Mouse (Mus musculus) kidney, embryonic 16.5 days (tissue): ENCODE measurements around the gene Clta. TPM values are rescaled to one million over a fixed set of nuclear protein-coding genes. Genes with fewer than 3 reads are reported as not detected.
A peak's percentile ranks its signal among the peaks of the same experiment; 100 is the strongest.

Source experiments
- ATAC-seq: fragments of 200-750 bp; cut with Nextera tagmentation; 2 replicates; pipeline ENCODE4 v1.8.0; 2017; ENCODE audit warnings: moderate TSS enrichment; ENCODE audit not compliant: low FRiP score, low TSS enrichment
- H3K27ac ChIP-seq: fragments of 300-500 bp; sonication (generic); 2 replicates; pipeline ENCODE4 v1.5.1; 2014; ENCODE audit warnings: low read length
- H3K27me3 ChIP-seq: fragments of 300-500 bp; sonication (generic); 2 replicates; pipeline ENCODE4 v1.6.1; 2014; ENCODE audit warnings: low read length, control low read depth, mixed read lengths; ENCODE audit not compliant: insufficient read depth
- H3K36me3 ChIP-seq: fragments of 300-500 bp; sonication (generic); 2 replicates; pipeline ENCODE4 v1.6.1; 2014; ENCODE audit warnings: low read length, control low read depth, mixed read lengths; ENCODE audit not compliant: insufficient read depth
- H3K4me1 ChIP-seq: fragments of 300-500 bp; sonication (generic); 2 replicates; pipeline ENCODE4 v1.6.1; 2014; ENCODE audit warnings: low read length, control low read depth, mixed read lengths; ENCODE audit not compliant: insufficient read depth
- H3K4me2 ChIP-seq: fragments of 300-500 bp; sonication (generic); replicated peaks from 2 replicates; pipeline ENCODE4 v1.6.1; 2014; ENCODE audit warnings: low read depth, low read length
- H3K4me3 ChIP-seq: fragments of 300-500 bp; sonication (generic); 2 replicates; pipeline ENCODE4 v1.5.1; 2014; ENCODE audit warnings: mild to moderate bottlenecking, low read length
- H3K9ac ChIP-seq: fragments of 300-500 bp; sonication (generic); replicated peaks from 2 replicates; pipeline ENCODE4 v1.6.1; 2014; ENCODE audit warnings: low read length
- H3K9me3 ChIP-seq: fragments of 300-500 bp; sonication (generic); 2 replicates; pipeline ENCODE4 v1.6.1; 2016; ENCODE audit warnings: low read length, control low read depth
- WGBS: fragments of 180-500 bp; shearing (Covaris S2); extraction: QIAGEN DNeasy Blood & Tissue Kit; methylation state at CpG from one replicate; pipeline ENCODE4 v1.1.7; 2014; 5-methylcytosine and 5-hydroxymethylcytosine counted together
- polyA plus RNA-seq: library from polyadenylated mRNA; unstranded; fragments of >200 nt; fragmentation: Nextera tagmentation; extraction: Ambion mirVana; gene quantifications from 2 replicates; pipeline ENCODE4 v1.2.1, GENCODE M21; 2015

Clta gene
- polyA plus RNA-seq, 1 experiment from 2014 or later = 232 TPM

DNA sequence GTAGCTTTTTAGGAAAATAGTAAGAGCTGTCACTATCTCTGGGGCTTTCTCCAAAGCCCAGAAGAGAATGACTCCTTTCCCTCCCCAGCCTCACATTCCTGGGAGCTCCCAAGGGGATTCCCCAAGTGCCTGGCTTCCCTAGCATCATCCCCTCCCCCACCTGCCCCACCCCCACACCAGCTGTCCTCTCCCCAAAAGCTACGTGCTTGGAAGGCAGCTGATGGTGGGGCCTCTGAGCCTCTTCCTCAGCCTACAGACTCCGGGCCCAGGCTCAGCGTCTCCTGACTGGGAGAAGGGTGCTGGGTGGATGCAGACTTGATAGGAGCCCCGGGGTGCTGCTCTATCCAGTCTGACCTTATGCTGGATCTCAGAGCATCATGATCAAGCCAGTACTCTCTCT, 34.9 kb upstream of the Clta start:
- peaks cover 40% of the 10 kb centered on the region for H3K4me1 ChIP-seq
- ATAC-seq = 0 out of 2 replicates have a peak, but pooled peaks have one; percentile 12
- H3K9me3 ChIP-seq = no peaks in the 10 kb centered on the region
- WGBS = 21% methylated on average over 4 of the region's 4 CpGs
- 0 out of 2 replicates have a peak overlapping the region, but pooled peaks have one; percentile 24 for H3K27ac ChIP-seq
- H3K4me3 ChIP-seq = no peak overlapping the region
- H3K27me3 ChIP-seq = no peaks in the 10 kb centered on the region
- no peak overlapping the region for H3K9ac ChIP-seq
- no peak overlapping the region for H3K4me2 ChIP-seq
- H3K36me3 ChIP-seq = no peaks in the 10 kb centered on the region

GRCm38 (mm10) chr4:43970393-43971330, 33.6 kb upstream of the Clta start:
- Histone ChIP-seq H3K4me1 (peaks cover 31% of the 10 kb centered on the region), H3K27ac (no peak overlapping the region), H3K4me2 (no peak overlapping the region), H3K27me3 (no peaks in the 10 kb centered on the region), H3K9ac (no peak overlapping the region), H3K36me3 (no peaks in the 10 kb centered on the region), H3K4me3 (no peak overlapping the region), H3K9me3 (no peaks in the 10 kb centered on the region)
- WGBS = 88% methylated on average over 20 of the region's 20 CpGs
- no peak for ATAC-seq

DNA sequence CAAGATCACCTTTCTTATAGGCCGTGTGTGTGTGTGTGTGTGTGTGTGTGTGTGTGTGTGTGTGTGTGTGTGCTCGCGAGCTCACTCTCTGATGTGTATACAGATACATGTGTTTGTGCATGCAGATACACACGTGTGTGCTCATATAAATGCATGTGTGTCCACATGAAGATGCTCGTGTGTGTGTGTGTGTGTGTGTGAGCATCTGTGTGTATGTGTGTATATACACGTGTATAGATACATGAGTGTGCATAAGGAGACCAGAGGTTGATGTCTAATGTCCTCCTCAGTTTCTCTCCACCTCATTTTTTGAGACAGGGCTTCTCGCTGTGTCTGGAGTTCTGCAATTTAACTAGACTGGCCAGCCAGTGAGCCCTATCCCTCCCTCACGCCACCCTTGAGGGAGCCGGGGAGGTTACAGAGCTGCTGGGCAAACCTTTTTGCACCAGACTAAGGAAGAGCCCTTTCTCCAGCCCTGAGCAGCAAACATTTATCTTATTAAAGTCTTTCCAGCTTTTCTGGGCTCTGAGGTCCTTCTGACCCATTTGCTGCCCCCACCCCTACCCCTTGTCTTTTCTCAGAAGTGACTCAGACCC, 32.6 kb upstream of the Clta start:
- WGBS = 53% methylated on average over 9 of the region's 9 CpGs
- H3K9ac ChIP-seq = peak overlapping the region; percentile 24; the same call in 1 of the 2 replicates
- peak overlapping the region; percentile 38 for H3K4me2 ChIP-seq
- peak; percentile 49 for ATAC-seq
- 0 out of 2 replicates have a peak overlapping the region, but pooled peaks have one; percentile 9 for H3K4me3 ChIP-seq
- H3K27ac ChIP-seq = peak overlapping the region; percentile 94
- no peaks in the 10 kb centered on the region for H3K36me3 ChIP-seq
- no peaks in the 10 kb centered on the region for H3K9me3 ChIP-seq
- H3K27me3 ChIP-seq = no peaks in the 10 kb centered on the region
- H3K4me1 ChIP-seq = peaks cover 35% of the 10 kb centered on the region

GRCm38 (mm10) chr4:43972137-43972591, 32.1 kb upstream of the Clta start:
- Histone ChIP-seq H3K4me3 (0 out of 2 replicates have a peak overlapping the region, but pooled peaks have one; percentile 9), H3K9me3 (no peaks in the 10 kb centered on the region)
- WGBS = 2% methylated on average over 8 of the region's 8 CpGs

DNA sequence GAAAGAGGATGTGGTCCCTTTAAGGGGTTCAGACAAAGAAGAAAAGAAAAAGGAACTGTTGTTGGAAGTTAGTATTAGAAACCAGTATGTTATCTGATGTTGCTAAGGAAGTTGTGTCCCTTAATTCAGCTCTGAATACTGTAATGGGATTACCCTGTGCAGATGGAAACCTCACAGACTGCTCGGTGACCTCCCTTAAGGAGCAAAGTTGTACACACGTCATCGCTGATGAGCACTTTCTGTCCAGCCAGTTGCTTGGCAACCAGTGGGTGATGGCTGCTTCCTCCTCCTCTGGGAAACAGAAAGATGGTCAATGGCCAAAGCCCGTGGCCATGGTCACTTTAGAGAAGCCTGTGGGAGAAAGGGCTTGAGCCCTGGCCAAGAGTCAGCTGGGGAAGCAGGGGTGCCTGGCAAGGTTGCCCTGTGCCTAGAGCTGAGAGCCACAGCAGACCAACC, 30.7 kb upstream of the Clta start:
- H3K27ac ChIP-seq = no peak overlapping the region
- WGBS = 66% methylated on average over 4 of the region's 4 CpGs
- peaks cover 36% of the 10 kb centered on the region for H3K4me1 ChIP-seq
- H3K4me2 ChIP-seq = no peak overlapping the region
- no peak overlapping the region for H3K9ac ChIP-seq
- H3K36me3 ChIP-seq = no peaks in the 10 kb centered on the region
- H3K9me3 ChIP-seq = no peaks in the 10 kb centered on the region
- no peaks in the 10 kb centered on the region for H3K27me3 ChIP-seq
- ATAC-seq = no peak
- no peak overlapping the region for H3K4me3 ChIP-seq

More at GRCm38 (mm10) chr4:43972137-43972591, 32.1 kb upstream of the Clta start:
- Histone ChIP-seq H3K4me1 (peaks cover 35% of the 10 kb centered on the region), H3K4me2 (peak overlapping the region; percentile 38), H3K36me3 (no peaks in the 10 kb centered on the region), H3K27me3 (no peaks in the 10 kb centered on the region), H3K9ac (peak overlapping the region; percentile 24), H3K27ac (peak overlapping the region; percentile 94)
- peak; percentile 91 for ATAC-seq

DNA sequence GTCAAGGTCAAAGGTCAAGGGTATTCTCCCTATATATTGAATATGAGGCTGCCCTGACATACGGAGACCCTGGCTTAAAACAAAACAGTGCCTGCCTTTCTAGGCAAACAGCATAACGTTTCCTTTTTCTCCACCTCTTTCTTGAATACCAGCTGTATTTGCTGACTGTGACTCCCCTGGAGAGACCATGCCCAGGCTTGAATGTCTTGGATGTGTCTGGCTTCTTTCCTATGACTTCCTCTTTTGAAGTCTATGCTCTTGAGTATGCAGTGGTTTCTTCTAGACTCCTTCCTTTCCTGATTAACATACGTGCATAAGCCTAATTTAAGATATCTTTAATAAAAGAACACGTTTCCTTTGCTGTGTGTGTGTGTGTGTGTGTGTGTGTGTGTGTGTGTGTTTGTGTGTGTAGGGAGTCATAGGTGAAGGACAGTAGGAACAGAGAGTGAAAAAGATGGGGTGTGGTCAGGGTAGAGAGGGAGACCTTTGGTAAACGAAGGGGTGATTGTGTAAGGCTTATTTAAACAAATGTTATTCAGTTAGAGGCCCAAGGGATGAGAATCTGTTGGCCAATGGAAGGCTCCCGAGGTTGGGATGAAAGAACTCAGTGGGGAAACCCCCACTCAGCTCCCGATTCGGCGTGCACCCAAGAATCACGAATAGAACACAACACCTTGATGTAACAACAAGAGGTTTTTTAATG, 29.2 kb upstream of the Clta start:
- Histone ChIP-seq H3K36me3 (no peaks in the 10 kb centered on the region), H3K9me3 (no peaks in the 10 kb centered on the region), H3K4me1 (peaks cover 40% of the 10 kb centered on the region), H3K27ac (no peak overlapping the region), H3K4me3 (no peak overlapping the region), H3K27me3 (no peaks in the 10 kb centered on the region), H3K4me2 (no peak overlapping the region), H3K9ac (no peak overlapping the region)
- ATAC-seq = no peak
- WGBS = 81% methylated on average over 10 of the region's 10 CpGs

DNA sequence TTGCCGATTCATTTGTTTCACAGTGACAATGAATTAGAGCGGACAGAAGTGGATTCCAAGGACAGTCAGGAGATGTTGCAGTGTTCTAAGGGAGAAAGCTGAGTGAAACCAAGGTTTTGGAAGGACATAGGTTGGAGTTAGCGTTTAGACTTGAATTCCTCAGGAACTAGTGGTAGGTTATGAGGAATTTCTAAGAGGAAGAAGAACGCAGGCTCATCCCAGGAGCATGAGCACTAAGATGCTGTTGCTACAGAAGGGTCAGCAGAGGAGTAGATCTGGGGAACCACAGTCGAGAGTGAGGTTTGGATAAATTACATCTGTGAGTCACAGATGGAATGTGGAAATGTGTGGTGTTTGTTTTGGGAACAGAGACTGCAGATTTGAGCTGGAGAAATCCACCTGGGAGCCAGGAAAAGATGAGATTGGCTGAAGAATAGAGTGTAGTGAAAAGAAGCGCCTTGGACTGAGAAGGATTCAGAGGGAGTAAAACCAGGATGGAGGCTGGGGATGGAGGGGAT, 28.0 kb upstream of the Clta start:
- Histone ChIP-seq H3K36me3 (no peaks in the 10 kb centered on the region), H3K4me3 (no peak overlapping the region), H3K4me1 (peaks cover 40% of the 10 kb centered on the region), H3K27ac (no peak overlapping the region), H3K27me3 (no peaks in the 10 kb centered on the region), H3K4me2 (no peak overlapping the region), H3K9me3 (no peaks in the 10 kb centered on the region), H3K9ac (no peak overlapping the region)
- WGBS = 76% methylated on average over 6 of the region's 6 CpGs
- no peak for ATAC-seq

GRCm38 (mm10) chr4:43978521-43979443, 25.5 kb upstream of the Clta start:
- Histone ChIP-seq H3K27ac (peak overlapping the region; percentile 81), H3K4me1 (peaks cover 22% of the 10 kb centered on the region), H3K4me3 (no peak overlapping the region), H3K9me3 (no peaks in the 10 kb centered on the region), H3K36me3 (no peaks in the 10 kb centered on the region), H3K27me3 (no peaks in the 10 kb centered on the region), H3K4me2 (no peak overlapping the region), H3K9ac (no peak overlapping the region)
- WGBS = 27% methylated on average over 17 of the region's 17 CpGs
- ATAC-seq = peak; percentile 79
